Mouse (Mus musculus) retina, postnatal 7 days (tissue): ENCODE measurements around the gene Ap1m1.
A peak's percentile ranks its signal among the peaks of the same experiment; 100 is the strongest.

Experiments used
- DNase-seq: peaks from one replicate; pipeline ENCODE4 v3.0.0-alpha.2; 2012; ENCODE audit warnings: low read depth, low spot score

The Ap1m1 gene

DNA sequence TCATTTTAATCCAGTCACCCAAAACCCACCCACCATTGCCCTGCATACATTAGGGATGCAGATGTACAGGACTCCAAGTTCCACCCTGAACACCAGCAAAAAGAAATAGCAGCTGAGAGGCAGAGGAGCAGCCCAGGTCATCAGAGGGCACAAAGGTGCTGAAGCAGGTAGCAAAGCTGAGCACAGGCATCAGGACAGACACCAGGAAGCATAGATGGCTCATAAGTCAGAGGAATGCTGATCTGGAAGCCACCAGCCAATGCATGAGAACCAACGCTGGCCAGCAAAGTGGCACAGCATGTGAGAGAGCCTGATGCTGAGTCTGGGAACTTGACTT lies 18.1 kb downstream of the Ap1m1 start:
- DNase-seq = no peak

DNA sequence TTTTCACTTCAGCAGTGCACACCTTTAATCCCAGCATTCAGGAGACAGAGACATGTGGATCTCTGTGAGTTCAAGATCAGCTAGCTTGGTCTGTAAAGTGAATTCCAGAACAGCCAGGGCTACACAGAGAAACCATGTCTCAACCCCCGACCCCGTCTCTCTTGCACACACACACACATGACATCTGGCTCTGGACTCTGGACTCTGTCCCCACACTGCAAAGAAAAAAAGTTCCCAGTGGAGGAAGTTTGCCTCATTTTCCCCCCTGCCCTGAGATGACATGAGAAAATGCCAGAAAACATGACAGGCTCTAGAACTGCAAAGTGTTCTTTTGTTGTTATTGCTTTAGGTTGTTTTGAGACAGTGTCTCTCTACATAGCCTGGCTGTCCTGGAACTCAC lies 20.0 kb downstream of the Ap1m1 start:
- DNase-seq = no peak

DNA sequence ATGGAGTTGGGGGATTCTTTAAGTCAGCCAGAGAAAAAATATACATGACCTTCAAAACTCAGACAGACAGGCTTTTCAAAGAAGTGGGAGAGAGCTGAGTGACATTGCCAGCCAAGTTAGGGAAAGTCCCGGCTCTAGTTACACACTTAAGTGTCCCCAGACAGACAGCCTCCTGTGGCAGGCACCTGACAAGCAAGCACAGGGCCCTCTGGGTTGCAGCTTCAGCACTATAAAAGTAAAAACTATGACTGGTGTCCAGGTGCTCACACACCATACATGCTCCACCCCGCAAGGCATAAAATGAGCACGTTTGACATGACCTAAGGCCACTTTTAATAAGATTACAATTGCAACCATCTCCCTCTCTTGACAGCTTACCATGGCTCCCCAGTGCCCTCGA lies 20.8 kb downstream of the Ap1m1 start:
- no peak for DNase-seq

DNA sequence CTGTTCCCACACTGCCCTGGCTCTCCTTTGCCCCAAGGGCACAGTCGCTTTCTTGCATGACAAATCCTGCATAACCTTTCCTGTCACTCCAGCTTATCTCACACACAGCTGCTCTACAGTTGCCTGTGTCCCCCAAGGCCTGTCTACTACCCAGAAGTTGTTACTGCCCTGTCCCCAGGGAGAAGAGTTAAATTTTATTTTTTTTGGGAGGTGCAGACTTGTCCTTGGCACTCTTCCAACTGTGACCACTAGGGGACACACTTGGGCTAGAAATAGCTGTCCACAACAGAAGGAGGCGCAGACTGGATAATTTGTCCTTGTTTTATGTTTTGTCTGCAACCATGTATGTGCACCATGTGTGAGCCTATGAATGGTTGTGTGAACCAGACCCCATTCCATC lies 21.2 kb downstream of the Ap1m1 start:
- DNase-seq = peak; percentile 49

DNA sequence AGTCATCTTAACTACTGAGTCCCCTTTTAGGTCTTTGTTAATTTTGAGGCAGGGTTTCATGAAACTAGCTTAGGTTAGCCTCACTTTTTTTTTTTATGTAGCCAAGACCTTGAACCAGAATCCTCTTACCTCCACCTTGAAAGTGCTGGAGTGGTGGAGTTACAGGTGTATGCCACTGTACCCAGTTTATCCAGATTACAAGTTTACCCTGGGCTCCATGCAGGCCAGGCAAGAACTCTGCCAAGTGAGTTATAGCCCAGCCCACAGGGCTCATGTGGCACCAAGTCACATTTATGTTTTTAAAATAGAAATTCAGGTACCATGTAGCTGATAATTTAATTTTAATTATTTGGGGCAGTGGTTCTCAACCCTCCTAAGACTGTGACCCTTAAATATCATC lies 21.6 kb downstream of the Ap1m1 start:
- no peak for DNase-seq

DNA sequence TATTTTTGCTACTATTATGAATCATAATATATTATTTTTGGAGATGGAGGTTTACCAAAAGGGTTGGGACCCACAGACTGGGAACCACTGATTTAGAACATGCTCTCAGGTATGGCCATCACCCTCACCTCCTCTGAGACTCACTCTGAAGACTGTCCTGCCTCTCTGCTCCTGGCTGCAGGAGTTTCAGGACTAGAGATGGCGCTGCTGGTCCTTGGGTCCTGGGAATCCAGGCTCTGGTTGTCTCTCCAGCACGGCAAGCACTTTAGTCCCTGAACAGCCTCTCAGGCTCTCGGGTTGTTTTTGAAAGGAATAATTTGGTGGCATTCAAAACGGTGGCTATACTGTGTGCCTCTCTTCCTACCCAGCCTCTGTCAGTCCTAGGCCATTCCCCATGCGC lies 22.1 kb downstream of the Ap1m1 start:
- DNase-seq = no peak

DNA sequence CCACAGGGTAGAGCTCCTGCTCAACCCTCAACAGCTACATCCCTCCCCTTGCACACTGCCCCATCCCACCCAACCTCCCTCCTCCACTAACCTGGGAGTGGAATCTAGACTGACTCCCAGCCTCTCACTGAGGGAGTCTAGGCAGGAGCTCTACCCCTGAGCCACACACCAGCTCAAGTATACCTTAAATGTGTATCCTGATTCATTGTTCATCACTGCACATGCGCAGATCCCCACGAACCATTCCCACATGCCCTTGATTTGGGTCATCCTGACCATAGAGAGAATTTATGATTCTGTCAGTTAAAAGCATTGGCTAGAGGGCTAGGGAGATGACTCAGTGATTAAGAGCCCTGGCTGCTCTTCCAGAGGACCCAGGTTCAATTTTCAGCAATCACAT lies 22.9 kb downstream of the Ap1m1 start:
- DNase-seq = no peak

DNA sequence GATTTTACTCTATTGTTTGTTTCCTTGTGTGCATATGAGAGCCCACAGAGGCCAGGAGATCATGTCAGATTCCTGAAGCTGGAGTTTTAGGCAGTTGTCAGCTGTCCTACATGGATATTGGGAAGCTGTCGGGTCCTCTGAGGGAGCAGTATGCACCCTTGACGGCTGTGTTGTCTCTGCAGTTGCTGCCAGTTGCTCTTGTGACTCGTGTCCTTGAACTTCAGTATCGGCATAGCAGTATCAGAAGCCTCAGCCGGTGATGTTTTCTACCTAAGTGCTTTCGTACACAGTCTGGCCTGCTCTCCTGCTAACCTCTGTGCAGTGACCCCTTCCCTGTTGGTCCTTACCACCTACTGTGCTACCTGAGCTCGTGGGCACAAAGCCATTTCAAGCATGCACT lies 23.6 kb downstream of the Ap1m1 start:
- DNase-seq = no peak

DNA sequence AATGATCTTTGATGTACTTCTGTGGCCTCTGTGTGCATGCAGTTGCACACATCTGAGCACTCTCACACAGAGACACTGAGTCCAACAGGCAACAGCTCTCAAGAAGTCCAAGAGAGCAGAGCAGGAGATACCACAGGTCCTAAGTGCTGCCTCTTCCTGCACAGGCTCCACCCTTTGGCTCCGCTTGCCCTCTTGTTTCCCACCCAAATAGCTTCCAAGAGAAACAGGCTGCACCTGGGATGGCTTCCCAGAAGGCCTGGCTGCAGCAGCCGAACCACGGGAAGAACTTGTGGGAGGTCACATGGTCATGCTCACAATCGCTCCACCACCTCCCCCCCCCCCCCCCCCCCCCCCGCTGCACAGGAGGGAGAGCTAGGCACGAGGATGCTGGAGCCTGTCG lies 25.5 kb downstream of the Ap1m1 start:
- no peak for DNase-seq

DNA sequence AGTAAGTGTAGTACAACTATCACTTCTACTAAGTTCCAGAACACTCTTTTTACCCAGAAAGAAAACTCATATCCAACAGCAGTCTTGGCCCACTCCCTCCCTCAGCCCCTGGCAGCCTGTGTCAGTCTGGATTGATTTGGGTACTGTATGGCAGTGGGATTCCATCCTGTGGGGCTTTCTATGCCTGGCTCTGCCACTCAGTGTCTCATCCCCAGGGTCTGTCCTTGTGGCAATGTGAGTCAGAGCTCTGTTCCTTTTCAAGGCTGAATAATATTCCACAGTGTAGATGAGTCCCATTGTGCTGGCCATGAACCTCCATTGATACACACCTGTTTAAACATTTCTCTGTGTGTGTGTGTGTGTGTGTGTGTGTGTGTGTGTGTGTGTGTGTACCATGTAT lies 26.9 kb downstream of the Ap1m1 start:
- no peak for DNase-seq

DNA sequence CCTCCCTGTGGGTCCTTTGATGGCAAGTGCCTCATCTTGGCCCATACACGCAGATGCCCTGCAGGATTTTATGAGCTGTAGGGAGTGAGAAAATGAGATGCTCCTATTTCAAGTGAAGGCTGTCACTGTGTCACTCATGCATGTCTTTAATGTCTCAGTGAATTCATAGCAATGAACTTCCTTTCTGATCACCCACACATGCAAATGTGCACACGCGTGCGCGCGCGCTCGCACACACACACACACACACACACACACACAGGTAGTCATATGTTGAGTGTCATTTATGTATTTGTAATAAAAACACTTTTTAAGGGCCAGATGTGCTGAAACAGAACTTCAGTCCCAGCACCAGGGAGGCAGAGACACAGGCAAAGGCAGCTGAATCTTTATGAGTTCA lies 27.3 kb downstream of the Ap1m1 start:
- no peak for DNase-seq

DNA sequence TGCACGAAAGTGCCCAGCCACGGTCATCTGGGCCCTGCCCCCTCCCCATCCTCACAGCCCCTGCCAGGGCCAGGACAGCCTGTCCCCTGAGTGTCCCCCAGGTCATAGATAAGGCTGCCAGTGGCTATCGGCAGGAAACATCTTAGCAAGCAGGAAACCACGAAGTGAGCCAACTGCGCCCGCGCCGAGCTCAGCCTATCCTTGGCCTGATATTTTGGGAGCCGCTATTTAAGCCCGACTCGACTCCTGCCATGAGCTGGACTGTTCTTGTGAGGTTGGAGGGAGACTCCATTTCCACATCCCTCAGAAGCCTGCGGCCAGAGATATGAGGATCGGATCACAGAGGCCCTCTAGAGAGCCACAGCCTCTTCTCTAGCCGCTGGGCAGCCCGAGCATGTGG lies 28.5 kb downstream of the Ap1m1 start:
- no peak for DNase-seq

DNA sequence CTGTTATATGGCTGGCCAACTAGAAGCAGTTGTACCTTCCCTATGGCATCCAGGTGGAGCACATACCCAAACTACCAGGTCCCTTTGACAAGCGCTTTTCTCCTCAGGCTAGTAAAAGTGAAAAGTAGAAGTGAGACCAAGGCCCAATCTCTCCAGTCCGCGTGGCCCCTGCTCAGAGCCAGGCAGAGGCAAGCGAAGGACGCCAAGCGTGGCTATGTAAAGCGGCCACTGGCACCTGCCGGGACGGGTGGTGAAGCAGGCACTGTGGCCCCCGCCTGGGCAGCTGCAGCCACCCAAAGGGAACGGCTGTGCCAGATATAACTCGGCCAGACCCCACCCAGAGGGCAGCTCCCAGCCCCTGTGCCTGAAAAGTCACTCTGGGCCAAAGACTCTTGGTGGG lies 30.8 kb downstream of the Ap1m1 start:
- no peak for DNase-seq

DNA sequence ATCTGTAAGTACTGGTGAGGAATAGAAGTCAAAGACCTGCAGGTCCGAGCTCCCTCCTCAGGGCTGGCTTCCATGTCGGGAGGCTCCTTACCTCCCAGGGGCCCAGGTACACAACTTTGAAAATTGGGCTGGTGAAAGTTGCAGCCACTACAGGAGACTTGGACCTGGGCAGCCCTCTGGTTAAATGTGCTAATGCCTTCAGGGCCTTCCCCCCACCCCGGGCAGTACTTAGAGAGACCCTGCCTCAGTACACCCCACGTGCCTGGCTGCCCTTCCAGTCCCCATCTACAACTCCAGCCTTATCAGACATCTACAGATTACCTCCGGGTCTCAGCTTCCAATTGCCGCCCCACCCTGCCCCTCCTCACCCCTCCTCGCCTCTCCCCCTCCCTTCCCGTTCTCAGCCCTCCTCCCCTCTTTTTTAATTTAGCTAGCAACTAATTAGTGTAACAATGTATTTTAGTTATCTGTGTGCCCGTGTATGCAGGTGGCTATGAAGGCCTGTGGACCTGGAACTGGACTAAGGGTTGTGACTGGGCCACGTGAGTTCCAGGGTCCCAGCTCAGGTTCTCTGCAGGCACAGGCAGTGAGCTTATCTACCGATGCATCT lies 31.3 kb downstream of the Ap1m1 start:
- DNase-seq = no peak

DNA sequence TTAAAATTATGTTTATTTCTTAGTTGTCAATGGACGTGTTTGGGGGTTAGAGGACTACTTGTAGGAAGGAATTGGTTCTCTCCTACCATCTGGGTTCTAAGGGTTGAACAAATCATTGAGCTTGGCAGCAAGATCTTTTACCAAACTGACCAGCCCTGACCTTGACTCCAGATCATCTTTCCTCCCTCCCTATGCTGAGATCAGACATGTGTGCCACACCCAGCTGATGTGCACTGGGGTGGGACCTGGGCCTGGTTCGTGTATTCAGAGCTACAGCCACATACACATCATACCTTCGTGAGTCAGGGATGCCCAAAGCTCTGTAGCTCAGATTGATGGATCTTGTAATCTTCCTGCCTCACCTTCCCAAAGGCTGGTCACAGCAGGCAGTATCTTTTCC lies 31.9 kb downstream of the Ap1m1 start:
- no peak for DNase-seq

DNA sequence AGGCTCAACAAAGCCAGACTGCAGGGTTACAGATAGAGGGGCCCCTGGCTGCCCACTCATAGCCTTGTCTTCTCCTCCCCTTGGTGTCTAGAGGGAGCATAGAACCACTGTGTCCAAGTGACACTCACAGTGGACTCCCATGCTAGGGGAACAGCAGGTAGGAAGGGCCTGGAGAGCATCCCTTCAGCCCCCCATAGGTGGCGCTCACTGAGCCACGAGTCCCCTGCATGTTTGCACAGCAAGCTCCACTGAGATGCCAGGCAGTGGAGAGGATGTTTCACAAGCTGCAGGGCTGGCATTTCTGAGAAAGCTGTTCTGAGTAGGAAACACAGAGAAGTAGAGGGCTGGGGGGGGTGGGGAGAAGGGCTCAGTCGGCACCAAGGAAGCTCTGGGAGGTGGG lies 32.5 kb downstream of the Ap1m1 start:
- DNase-seq = no peak

DNA sequence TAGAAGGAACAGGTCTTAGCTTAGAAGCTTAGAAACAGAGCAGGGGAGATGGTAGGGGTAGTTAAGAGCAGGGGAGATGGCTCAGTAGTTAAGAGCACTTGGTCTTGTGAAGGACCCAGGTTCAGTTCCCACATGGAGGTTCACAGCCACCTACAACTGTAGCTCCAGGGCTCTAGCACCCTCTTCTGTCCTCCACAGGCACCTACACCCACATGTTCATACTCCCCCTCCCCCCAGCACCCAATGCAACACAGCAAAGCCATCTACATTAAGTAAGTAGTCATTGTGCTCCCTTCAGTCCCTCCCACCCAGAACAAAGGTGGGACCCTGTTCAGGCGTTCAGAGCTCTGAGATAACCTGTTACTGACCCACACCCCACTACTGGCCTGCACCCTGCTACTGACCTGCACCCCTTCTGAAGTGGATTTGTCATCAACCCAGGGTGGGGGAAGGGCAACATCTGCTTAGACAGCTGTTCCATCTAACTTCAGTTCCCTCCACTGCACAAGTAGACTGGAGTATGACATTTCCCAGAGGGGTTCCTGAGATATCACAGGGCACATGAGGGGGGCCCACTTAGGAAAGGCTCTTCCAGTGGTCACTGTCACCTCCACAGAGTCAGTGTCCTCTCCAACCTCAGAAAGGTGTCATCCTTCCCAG lies 33.4 kb downstream of the Ap1m1 start:
- DNase-seq = no peak

DNA sequence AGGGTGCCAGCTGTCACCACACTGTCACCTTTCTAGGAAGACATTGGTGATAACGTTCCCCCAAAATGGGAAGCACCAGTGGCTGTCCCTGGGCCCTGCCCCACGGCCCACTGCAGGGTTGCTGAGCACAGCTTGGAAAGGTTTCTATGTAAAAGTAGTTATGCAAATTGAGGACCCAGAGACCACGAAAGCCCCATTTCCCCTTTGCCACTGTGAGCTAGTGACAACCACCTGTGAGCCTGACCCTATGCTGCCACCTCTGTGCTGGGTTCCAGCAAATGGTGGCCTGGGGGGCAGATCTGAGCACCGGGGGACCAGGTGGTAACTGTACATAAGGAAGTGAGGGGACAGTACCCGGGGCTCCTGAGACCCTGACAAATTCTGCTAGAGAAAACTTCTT lies 34.0 kb downstream of the Ap1m1 start:
- no peak for DNase-seq

DNA sequence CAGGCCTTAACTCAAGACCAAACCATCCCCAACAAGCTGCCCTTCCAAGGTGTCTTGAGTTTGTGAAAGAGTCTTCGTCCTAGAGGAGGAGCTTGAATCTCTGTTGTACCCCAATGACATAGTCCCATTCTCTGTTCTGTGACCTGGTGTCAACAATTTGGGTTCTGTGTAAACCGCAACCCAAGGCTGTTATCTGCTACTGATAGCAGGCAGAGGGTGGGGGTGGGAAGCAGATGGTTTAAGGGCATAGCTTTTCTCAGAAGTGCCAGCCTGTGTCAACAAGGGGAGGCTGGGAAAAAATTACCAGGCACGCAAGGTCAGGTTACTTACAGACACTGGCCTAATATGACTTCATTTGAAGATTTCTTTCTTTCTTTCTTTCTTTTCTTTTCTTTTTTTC lies 37.4 kb downstream of the Ap1m1 start:
- DNase-seq = no peak

DNA sequence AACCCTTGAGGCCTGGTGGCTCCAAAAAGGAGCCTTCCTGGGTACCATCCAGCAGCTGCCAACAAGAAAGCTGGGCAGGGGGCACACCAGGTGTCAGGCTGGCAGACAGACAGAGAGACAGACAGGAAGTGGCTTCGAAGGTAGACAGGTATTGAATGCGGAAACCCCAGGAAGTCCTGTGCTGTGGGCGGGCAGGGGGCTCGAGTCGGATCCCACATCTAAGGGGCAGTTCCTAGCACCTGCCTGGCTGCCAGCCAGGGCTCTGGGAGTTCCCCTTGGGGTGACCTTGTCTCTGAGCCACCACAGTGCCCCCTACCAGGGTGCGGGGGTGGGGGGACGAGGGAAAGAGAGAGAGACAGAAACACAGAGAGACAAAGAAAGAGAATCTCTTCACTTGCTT lies 39.3 kb downstream of the Ap1m1 start:
- no peak for DNase-seq

DNA sequence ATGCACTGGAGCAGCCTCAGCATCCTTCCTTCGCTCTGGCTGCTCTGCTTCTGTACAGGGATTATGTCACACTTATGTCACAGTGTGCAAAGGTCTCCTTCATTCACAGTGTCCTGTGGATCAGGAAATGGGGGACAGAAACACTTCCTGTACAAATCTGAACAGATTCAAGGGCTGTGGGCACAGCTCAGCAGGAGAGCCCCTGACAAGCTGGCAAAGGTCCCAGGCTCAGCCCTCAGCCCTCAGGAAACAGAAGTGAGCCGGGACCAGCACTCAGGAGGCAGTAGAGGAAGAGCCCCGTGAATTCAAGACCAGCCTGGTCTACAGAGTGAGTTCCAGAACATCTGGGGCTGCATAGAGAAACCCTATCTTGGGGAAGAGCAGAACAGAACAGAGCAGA lies 41.8 kb downstream of the Ap1m1 start:
- DNase-seq = no peak

DNA sequence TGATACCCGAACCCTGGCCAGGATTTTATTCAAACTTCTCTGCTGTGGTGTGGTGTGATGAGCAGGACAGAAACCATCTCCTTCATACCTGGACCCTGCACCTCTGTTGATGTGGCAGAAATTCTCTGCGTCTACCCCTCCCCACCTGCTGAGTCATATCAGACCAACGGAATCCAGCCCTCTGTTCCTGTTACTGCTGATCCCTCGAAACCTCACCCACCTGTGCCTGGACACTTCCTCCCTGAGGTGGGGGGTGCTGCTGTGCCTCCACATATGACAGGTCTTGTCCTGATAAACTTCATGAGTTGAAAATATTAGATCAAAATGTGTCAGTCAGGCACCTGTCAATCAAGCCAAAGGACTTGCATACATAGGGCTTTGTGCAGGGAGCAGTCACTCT lies 45.5 kb downstream of the Ap1m1 start:
- DNase-seq = no peak

DNA sequence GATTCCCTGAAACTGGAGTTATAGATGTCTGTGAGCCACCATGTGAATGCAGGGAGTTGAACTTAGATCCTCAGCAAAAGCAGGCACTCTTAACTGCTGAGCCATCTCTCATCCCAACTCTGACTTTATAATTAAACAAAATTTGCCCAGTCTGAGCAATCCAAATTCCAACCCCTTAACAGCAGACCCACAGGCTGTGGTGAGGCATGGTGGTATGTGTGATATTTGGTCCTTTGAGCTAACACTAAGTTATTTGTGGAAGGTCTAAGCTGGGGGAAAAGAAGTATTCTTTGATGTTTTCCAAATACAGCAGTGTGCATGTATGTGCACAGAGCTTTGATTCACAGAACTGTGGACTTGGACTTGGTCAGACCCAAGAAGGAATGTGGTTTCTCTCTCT lies 49.2 kb downstream of the Ap1m1 start:
- DNase-seq = no peak

DNA sequence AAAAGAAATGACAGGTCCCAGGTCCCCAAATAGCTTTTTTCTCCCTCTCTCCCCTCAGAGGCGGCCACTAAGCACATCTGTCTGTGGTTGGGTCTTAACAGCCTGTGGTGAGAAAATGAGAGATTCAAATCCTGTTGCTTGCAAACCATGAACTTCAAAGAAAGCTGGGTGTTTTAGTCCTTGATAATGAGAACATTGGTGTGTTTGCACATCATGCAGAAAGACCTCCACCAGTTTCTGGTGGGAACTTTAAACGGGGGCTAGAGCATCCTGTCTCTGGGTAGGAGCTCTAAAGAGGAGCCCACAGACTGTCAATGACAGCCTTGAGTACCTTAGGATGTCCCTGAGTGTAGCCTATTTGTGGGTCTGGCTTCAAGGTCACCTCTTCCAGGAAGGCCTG lies 51.3 kb downstream of the Ap1m1 start:
- DNase-seq = no peak
